Mouse (Mus musculus): ENCODE data around the gene 2700049A03Rik. TPM values are rescaled to one million over a fixed set of nuclear protein-coding genes. Genes with fewer than 3 reads are reported as not detected.

The 2700049A03Rik gene
- polyA plus RNA-seq, 2 experiments = 2.7 to 4.1 TPM

- Histone ChIP-seq H3K9me3 (ENCODE audit: control insufficient read depth, low read length) (no peaks in the 10 kb centered on the region), H3K36me3 (replicated peaks; ENCODE audit: control insufficient read depth, insufficient read depth, low read depth) (no peaks in the 10 kb centered on the region), H3K4me1 (replicated peaks; ENCODE audit: control insufficient read depth in 2 of 2, insufficient read depth in 2 of 2, low read length in 1 of 2) (no peaks in the 10 kb centered on the region), H3K9ac (replicated peaks) (no peak overlapping the region), H3K27ac (no peak overlapping the region), H3K4me3 (ENCODE audit: insufficient read depth in 1 of 2, low read depth in 2 of 2, low read length in 2 of 2) (no peak overlapping the region), H3K4me2 (ENCODE audit: low read depth) (no peak overlapping the region), H3K27me3 (ENCODE audit: control insufficient read depth, insufficient read depth, low read length) (no peaks in the 10 kb centered on the region)
- TF ChIP-seq CTCF (IDR thresholded peaks at IDR 0.05; ENCODE audit: low read depth) = no peak
- no peak for TF ChIP-seq EP300 (IDR thresholded peaks at IDR 0.05; ENCODE audit: low read depth)
- ATAC-seq (ENCODE audit: insufficient read depth) (no peak), DNase-seq (ENCODE audit: low read depth in 3 of 3, low spot score in 3 of 3) (no peak)
Observed at GRCm38 (mm10) chr12:71285399-71285798, 148.8 kb downstream of the 2700049A03Rik start.

GRCm38 (mm10) chr12:71290460-71290859 lies 153.8 kb downstream of the 2700049A03Rik start:
- Histone ChIP-seq H3K36me3 (replicated peaks; ENCODE audit: control insufficient read depth, insufficient read depth, low read depth) (no peaks in the 10 kb centered on the region), H3K9me3 (ENCODE audit: control insufficient read depth, low read length) (no peaks in the 10 kb centered on the region), H3K9ac (replicated peaks) (no peak overlapping the region), H3K27me3 (ENCODE audit: control insufficient read depth, insufficient read depth, low read length) (no peaks in the 10 kb centered on the region), H3K4me3 (ENCODE audit: insufficient read depth in 1 of 2, low read depth in 2 of 2, low read length in 2 of 2) (no peak overlapping the region), H3K27ac (no peak overlapping the region), H3K4me1 (replicated peaks; ENCODE audit: control insufficient read depth in 2 of 2, insufficient read depth in 2 of 2, low read length in 1 of 2) (peaks cover 0 to 7% of the 10 kb centered on the region in 2 experiments; a peak in 3 of 4 replicates), H3K4me2 (ENCODE audit: low read depth) (no peak overlapping the region)
- ATAC-seq (ENCODE audit: insufficient read depth) = no peak
- 53% methylated on average over 2 of the region's 2 CpGs for WGBS (ENCODE audit: insufficient replicate concordance)
- TF ChIP-seq CTCF (IDR thresholded peaks at IDR 0.05; ENCODE audit: low read depth) (no peak), EP300 (IDR thresholded peaks at IDR 0.05; ENCODE audit: low read depth) (no peak)
- no peak for DNase-seq (ENCODE audit: low read depth in 3 of 3, low spot score in 3 of 3)

Other genes starting within 250 kb of the 2700049A03Rik start
- 11.4 and 20.1 TPM in 2 replicates for gene Actr10, start 199.0 kb upstream of the 2700049A03Rik start, polyA plus RNA-seq (2012; rRNA removed)
- 127 and 128 TPM in 2 replicates for gene Actr10, start 199.0 kb upstream of the 2700049A03Rik start, polyA plus RNA-seq (2014; fragmentation: Nextera tagmentation; extraction: Ambion mirVana)
- 72.1 and 138 TPM in 2 replicates for gene Psma3, start 162.2 kb upstream of the 2700049A03Rik start, polyA plus RNA-seq (2012; rRNA removed)
- gene Psma3, start 162.2 kb upstream of the 2700049A03Rik start, polyA plus RNA-seq (2014; fragmentation: Nextera tagmentation; extraction: Ambion mirVana) = 370 and 401 TPM in 2 replicates
- gene Arid4a, start 120.9 kb upstream of the 2700049A03Rik start, polyA plus RNA-seq (2012; rRNA removed) = 2.3 and 4.6 TPM in 2 replicates
- 17.7 and 19.7 TPM in 2 replicates for gene Arid4a, start 120.9 kb upstream of the 2700049A03Rik start, polyA plus RNA-seq (2014; fragmentation: Nextera tagmentation; extraction: Ambion mirVana)
- not detected in 2 replicates for gene Tomm20l, start 25.4 kb upstream of the 2700049A03Rik start, polyA plus RNA-seq (2012; rRNA removed)
- not detected in 2 replicates for gene Tomm20l, start 25.4 kb upstream of the 2700049A03Rik start, polyA plus RNA-seq (2014; fragmentation: Nextera tagmentation; extraction: Ambion mirVana)
- 13.0 and 23.7 TPM in 2 replicates for gene Timm9, start 164 bp upstream of the 2700049A03Rik start, polyA plus RNA-seq (2012; rRNA removed)
- gene Timm9, start 164 bp upstream of the 2700049A03Rik start, polyA plus RNA-seq (2014; fragmentation: Nextera tagmentation; extraction: Ambion mirVana) = 40.2 and 43.4 TPM in 2 replicates
- gene Dact1, start 173.0 kb downstream of the 2700049A03Rik start, polyA plus RNA-seq (2012; rRNA removed) = 0.56 and 0.58 TPM in 2 replicates
- 0.32 and 0.48 TPM in 2 replicates for gene Dact1, start 173.0 kb downstream of the 2700049A03Rik start, polyA plus RNA-seq (2014; fragmentation: Nextera tagmentation; extraction: Ambion mirVana)

Data from liver, embryonic 14.5 days (tissue).